Mouse (Mus musculus) heart, embryonic 10.5 days (tissue): Measurements from ENCODE around the gene Ccdc151. TPM values are rescaled to one million over a fixed set of nuclear protein-coding genes. Genes with fewer than 3 reads are reported as not detected.
A peak's percentile ranks its signal among the peaks of the same experiment; 100 is the strongest.

ENCODE experiments used
- DNase-seq: peaks from one replicate; pipeline ENCODE4 v3.0.0-alpha.2; 2017; ENCODE audit warnings: low spot score
- H3K27ac ChIP-seq: fragments of 300-500 bp; sonication (generic); 2 replicates; pipeline ENCODE4 v1.5.1; 2016; ENCODE audit warnings: mild to moderate bottlenecking
- H3K27me3 ChIP-seq: fragments of 300-500 bp; sonication (generic); 2 replicates; pipeline ENCODE4 v1.6.1; 2016; ENCODE audit warnings: mild to moderate bottlenecking; ENCODE audit not compliant: poor library complexity, insufficient read depth, severe bottlenecking
- H3K36me3 ChIP-seq: fragments of 300-500 bp; sonication (generic); 2 replicates; pipeline ENCODE4 v1.6.1; 2016; ENCODE audit warnings: mild to moderate bottlenecking, moderate library complexity
- H3K4me1 ChIP-seq: fragments of 300-500 bp; sonication (generic); 2 replicates; pipeline ENCODE4 v1.6.1; 2016; ENCODE audit warnings: mild to moderate bottlenecking
- H3K4me3 ChIP-seq: fragments of 300-500 bp; sonication (generic); 2 replicates; pipeline ENCODE4 v1.5.1; 2016; ENCODE audit warnings: mild to moderate bottlenecking, moderate library complexity
- H3K9me3 ChIP-seq: fragments of 300-500 bp; sonication (generic); 2 replicates; pipeline ENCODE4 v1.6.1; 2016; ENCODE audit warnings: mild to moderate bottlenecking, moderate library complexity
- WGBS: fragments of 180-500 bp; shearing (Covaris S2); methylation state at CpG from one replicate; pipeline ENCODE4 v1.1.7; 2016; 5-methylcytosine and 5-hydroxymethylcytosine counted together
- polyA plus RNA-seq: library from polyadenylated mRNA; unstranded; fragments of >200 nt; fragmentation: Nextera tagmentation; extraction: Ambion mirVana; gene quantifications from 2 replicates; pipeline ENCODE4 v1.2.1, GENCODE M21; 2016

The Ccdc151 gene
- polyA plus RNA-seq, 1 experiment from 2014 or later: 0.75 TPM

GRCm38 (mm10) chr9:21988421-21989101 is 13.9 kb downstream of the Ccdc151 start:
- DNase-seq: no peak
- peak overlapping the region; percentile 64 for H3K4me3 ChIP-seq
- 2% methylated on average over 32 of the region's 32 CpGs for WGBS

GRCm38 (mm10) chr9:21987592-21988342 is 14.7 kb downstream of the Ccdc151 start:
- H3K36me3 ChIP-seq: no peaks in the 10 kb centered on the region
- H3K4me3 ChIP-seq: peak overlapping the region; percentile 64
- peaks cover 24% of the 10 kb centered on the region for H3K4me1 ChIP-seq
- no peaks in the 10 kb centered on the region for H3K9me3 ChIP-seq
- no peak for DNase-seq
- peaks cover 100% of the 10 kb centered on the region for H3K27me3 ChIP-seq
- WGBS: 5% methylated on average over 36 of the region's 36 CpGs
- no peak overlapping the region for H3K27ac ChIP-seq

More at GRCm38 (mm10) chr9:21988421-21989101, 13.9 kb downstream of the Ccdc151 start:
- H3K9me3 ChIP-seq: no peaks in the 10 kb centered on the region
- H3K36me3 ChIP-seq: no peaks in the 10 kb centered on the region
- H3K27ac ChIP-seq: no peak overlapping the region; the same call in 1 of the 2 replicates
- peaks cover 100% of the 10 kb centered on the region for H3K27me3 ChIP-seq
- H3K4me1 ChIP-seq: peaks cover 24% of the 10 kb centered on the region

- H3K4me3 ChIP-seq: no peak overlapping the region
- DNase-seq: no peak
- H3K36me3 ChIP-seq: 0 out of 2 replicates have a peak, but pooled peaks cover 2% of the 10 kb centered on the region
- peaks cover 100% of the 10 kb centered on the region for H3K27me3 ChIP-seq
- H3K4me1 ChIP-seq: peaks cover 7% of the 10 kb centered on the region
- H3K27ac ChIP-seq: no peak overlapping the region
- no peaks in the 10 kb centered on the region for H3K9me3 ChIP-seq
- 14% methylated on average over 3 of the region's 3 CpGs for WGBS
These were observed 18.5 kb downstream of the Ccdc151 start for GRCm38 (mm10) chr9:21983911-21984310.

- H3K27me3 ChIP-seq: peaks cover 67% of the 10 kb centered on the region
- H3K9me3 ChIP-seq: no peaks in the 10 kb centered on the region
- H3K4me3 ChIP-seq: no peak overlapping the region
- H3K4me1 ChIP-seq: no peaks in the 10 kb centered on the region
- 80% methylated on average over 4 of the region's 4 CpGs for WGBS
- H3K36me3 ChIP-seq: 0 out of 2 replicates have a peak, but pooled peaks cover 2% of the 10 kb centered on the region
- DNase-seq: no peak
- no peak overlapping the region for H3K27ac ChIP-seq
These were observed 23.9 kb downstream of the Ccdc151 start for GRCm38 (mm10) chr9:21978398-21979128.

DNA sequence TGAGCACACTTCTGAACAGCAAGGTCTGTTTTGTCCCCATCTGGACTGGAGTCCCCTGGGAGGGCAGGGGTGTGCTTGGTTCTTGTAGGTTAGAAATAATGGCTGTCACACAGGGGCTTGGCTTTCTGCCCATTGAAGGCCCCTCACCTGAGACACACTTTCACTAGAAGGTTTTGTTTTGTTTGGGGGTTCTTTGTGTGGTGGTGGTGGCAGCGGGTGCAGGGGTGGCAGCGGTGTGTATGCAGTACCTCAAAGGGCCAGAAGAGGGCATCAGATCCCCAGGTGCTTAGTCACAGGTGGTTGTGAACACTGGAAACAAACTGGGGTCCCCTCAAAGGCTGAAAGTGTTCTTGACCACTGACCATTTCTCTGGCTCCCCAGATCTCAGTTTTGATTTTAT is 24.5 kb downstream of the Ccdc151 start:
- Histone ChIP-seq H3K27me3 (peaks cover 61% of the 10 kb centered on the region), H3K36me3 (0 out of 2 replicates have a peak, but pooled peaks cover 2% of the 10 kb centered on the region), H3K4me3 (no peak overlapping the region), H3K4me1 (no peaks in the 10 kb centered on the region), H3K9me3 (no peaks in the 10 kb centered on the region), H3K27ac (no peak overlapping the region)
- DNase-seq: no peak
- 17% methylated on average over 2 of the region's 2 CpGs for WGBS

- no peaks in the 10 kb centered on the region for H3K4me1 ChIP-seq
- peaks cover 55% of the 10 kb centered on the region for H3K27me3 ChIP-seq
- H3K9me3 ChIP-seq: no peaks in the 10 kb centered on the region
- H3K27ac ChIP-seq: no peak overlapping the region
- H3K4me3 ChIP-seq: no peak overlapping the region
- WGBS: 86% methylated on average over 5 of the region's 5 CpGs
- no peak for DNase-seq
- 0 out of 2 replicates have a peak, but pooled peaks cover 2% of the 10 kb centered on the region for H3K36me3 ChIP-seq
These were observed 25.1 kb downstream of the Ccdc151 start for GRCm38 (mm10) chr9:21977331-21977730.

DNA sequence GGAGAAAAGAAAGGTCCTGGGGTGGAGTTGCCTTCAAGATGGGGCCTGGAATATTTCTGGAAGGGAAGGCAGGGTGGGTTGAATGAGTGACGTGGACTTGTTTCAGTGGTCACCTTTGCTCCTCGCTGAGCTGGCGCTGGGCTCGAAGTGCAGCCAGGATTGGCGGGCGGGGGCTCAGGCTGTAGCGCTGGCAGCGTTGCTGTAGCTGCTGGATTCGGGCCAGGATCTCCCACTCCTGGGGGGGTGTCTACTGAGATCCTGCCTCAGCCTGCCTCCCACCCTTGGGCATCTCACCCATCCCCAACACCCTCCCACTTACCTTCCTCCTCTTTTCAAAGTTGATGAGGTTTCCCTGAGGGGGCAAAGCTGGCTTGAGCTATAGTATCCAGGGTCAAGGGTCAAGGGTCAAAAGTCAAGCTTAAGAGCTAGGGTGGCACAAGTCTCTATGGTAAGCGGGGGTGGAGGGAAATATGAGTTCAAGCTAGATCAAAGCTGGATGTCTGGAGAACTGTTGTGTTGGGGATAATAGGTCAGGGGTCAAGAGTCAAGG is 25.7 kb downstream of the Ccdc151 start:
- no peak for DNase-seq
- Histone ChIP-seq H3K27me3 (peaks cover 49% of the 10 kb centered on the region), H3K36me3 (0 out of 2 replicates have a peak, but pooled peaks cover 2% of the 10 kb centered on the region), H3K4me3 (no peak overlapping the region), H3K4me1 (no peaks in the 10 kb centered on the region), H3K27ac (no peak overlapping the region), H3K9me3 (no peaks in the 10 kb centered on the region)
- 83% methylated on average over 10 of the region's 10 CpGs for WGBS

DNA sequence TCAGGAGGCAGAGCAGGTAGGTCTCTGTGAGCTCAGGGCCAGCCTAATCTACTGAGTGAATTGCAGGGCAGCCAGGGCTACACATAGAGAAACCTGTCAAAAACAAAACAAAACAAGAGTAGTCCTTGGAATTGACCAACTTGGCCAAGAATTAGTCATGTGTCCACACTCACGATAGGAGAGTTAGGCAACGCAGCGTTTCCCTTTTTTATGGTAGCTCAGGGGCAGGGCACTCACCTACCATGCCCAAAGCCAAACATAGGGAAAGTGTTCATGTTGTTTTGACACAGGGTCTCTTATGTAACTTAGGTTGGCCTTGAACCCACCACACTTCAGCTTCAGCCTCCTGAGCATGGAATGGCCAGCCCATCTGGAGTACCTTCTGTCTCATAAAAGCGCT is 33.1 kb downstream of the Ccdc151 start:
- Histone ChIP-seq H3K4me1 (no peaks in the 10 kb centered on the region), H3K27ac (no peak overlapping the region)
- DNase-seq: no peak

GRCm38 (mm10) chr9:21968883-21969282 is 33.6 kb downstream of the Ccdc151 start:
- DNase-seq: no peak
- H3K27ac ChIP-seq: no peak overlapping the region
- H3K4me1 ChIP-seq: peaks cover 3% of the 10 kb centered on the region; the same call in 1 of the 2 replicates
- H3K36me3 ChIP-seq: no peaks in the 10 kb centered on the region
- H3K4me3 ChIP-seq: no peak overlapping the region
- WGBS: 61% methylated on average over 6 of the region's 6 CpGs
- no peaks in the 10 kb centered on the region for H3K9me3 ChIP-seq
- peaks cover 6% of the 10 kb centered on the region for H3K27me3 ChIP-seq

More for the DNA sequence above, 33.1 kb downstream of the Ccdc151 start:
- WGBS: 88% methylated on average over 4 of the region's 4 CpGs
- H3K36me3 ChIP-seq: no peaks in the 10 kb centered on the region
- peaks cover 6% of the 10 kb centered on the region for H3K27me3 ChIP-seq
- no peaks in the 10 kb centered on the region for H3K9me3 ChIP-seq
- no peak overlapping the region for H3K4me3 ChIP-seq

- peaks cover 41% of the 10 kb centered on the region for H3K4me1 ChIP-seq
- DNase-seq: peak; percentile 96
- WGBS: 8% methylated on average over 8 of the region's 8 CpGs
- H3K9me3 ChIP-seq: no peaks in the 10 kb centered on the region
- H3K27me3 ChIP-seq: peaks cover 46% of the 10 kb centered on the region
- H3K4me3 ChIP-seq: peak within 1 kb of the TSS; percentile 58
- H3K36me3 ChIP-seq: peaks cover 13% of the 10 kb centered on the region
- H3K27ac ChIP-seq: peak within 1 kb of the TSS; percentile 82
These were observed 39.0 kb downstream of the Ccdc151 start, which contains the start of gene Epor for GRCm38 (mm10) chr9:21963417-21963816. Gene Epor (minus strand): TSS chr9:21963506.

DNA sequence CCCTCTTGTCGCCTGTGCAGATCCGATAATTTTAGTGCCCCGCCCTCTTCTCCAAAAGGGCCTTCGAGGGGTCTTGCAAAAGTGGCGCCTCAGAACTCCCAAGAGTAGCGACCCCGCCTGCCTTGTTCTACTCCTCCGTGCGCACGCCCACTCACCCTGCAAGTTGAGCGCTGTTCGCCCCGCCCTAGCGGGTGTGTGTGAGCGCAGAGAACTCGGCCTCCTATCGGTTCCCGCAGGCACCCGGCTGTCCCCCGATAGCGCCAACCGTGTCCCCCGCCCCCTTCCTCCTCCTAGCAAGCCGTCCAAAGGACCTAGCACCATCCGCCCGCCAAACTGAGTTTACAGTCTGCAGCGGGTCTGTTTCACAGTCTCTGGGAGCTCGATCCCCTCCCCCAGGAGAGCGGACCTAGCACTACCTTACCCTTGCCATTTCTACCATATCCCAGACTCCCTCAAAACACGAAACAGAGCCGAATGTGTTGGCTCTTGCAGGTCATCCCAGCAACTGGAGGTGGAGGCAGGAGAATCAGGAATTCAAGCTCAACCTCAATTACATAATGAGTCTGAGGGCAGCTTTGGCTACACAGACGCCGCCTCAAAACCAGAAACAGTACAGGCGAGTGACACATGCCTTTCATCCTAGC is 39.9 kb downstream of the Ccdc151 start:
- H3K27ac ChIP-seq: peak overlapping the region; percentile 82
- peaks cover 46% of the 10 kb centered on the region for H3K27me3 ChIP-seq

DNA sequence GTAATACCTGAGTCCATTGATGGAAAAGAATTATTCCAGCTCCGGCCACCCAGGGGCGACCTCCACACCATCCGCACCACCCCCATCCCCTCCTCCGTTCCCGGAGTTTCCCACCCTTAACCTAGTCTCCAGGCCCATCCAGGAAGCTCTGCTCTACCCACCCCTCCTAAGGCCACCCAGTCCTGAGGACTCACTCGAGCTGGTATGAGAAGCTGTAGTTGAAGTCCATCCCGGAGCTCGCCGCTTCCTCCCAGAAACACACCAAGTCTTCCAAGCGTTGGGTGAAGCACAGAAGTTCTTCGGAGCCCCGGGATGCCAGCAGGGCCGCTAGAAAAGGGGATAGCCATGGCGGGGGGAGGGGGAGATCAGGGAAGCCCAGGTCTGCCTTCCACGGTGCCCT is 40.4 kb downstream of the Ccdc151 start:
- peak overlapping the region; percentile 82 for H3K27ac ChIP-seq
- peaks cover 46% of the 10 kb centered on the region for H3K27me3 ChIP-seq
- DNase-seq: no peak
- H3K4me3 ChIP-seq: peak overlapping the region; percentile 58
- peaks cover 42% of the 10 kb centered on the region for H3K4me1 ChIP-seq
- WGBS: under 1% methylated on average over 15 of the region's 15 CpGs
- H3K9me3 ChIP-seq: no peaks in the 10 kb centered on the region
- peaks cover 24% of the 10 kb centered on the region for H3K36me3 ChIP-seq

More for the DNA sequence above, 39.9 kb downstream of the Ccdc151 start:
- DNase-seq: peak; percentile 98
- Histone ChIP-seq H3K4me1 (peaks cover 42% of the 10 kb centered on the region), H3K9me3 (no peaks in the 10 kb centered on the region), H3K36me3 (peaks cover 20% of the 10 kb centered on the region), H3K4me3 (peak overlapping the region; percentile 58)
- 3% methylated on average over 34 of the region's 34 CpGs for WGBS
